ENCODE assay signal across 9 mouse cellular contexts in the genomic region with DNA sequence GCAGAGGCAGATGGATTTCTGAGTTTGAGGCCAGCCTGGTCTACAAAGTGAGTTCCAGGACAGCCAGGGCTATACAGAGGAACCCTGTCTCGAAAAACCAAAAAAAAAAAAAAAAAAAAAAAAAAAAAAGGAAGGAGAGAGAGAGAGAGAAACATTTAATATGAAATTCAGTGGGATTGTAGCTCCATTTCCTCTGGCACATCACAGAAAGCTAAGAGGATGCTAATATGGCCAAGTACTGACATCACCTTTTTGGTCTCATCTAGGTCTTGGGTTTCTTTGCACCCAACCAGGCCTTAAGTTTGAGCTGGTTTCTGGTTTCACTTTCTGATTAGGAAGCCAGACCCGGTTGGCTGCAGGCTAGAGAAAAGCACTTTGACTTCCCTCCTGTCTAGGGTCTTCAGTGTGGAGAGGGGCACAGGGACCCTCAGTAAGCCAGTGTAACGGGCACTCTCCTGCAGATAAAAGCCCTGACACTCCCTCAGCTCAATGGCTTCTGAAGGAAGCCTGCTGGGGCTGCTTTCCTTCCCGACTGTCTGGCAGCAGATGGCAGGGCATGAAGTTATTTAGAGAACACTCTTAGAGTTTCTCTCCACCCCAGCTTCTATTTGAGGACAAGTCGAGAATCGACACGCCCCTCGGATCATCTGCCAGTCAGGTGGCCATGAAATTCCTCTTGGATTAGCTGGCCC. TPM values are rescaled to one million over a fixed set of nuclear protein-coding genes. Genes with fewer than 3 reads are reported as not detected.
DNase-seq lines count a peak whose midpoint lies in the region; ATAC-seq and TF ChIP-seq lines count a peak whose summit lies in the region.
"Had no signal": no experiment of that assay in that cellular context is flagged by ENCODE, and none has a peak within 500 bp of the region (broad histone marks: within the 10 kb centered on the region; RNA-seq: fewer than 3 reads in every experiment).

No protein-coding gene starts in this region.

- H3K36me3 ChIP-seq in MEL (ENCODE audit: control insufficient read depth in 1 of 2, insufficient read depth in 2 of 2, low read length in 2 of 2) = peaks cover 0 to 3% of the 10 kb centered on the region in 2 experiments; a peak in 1 of 4 replicates
- no peaks in the 10 kb centered on the region for H3K36me3 ChIP-seq in heart, embryonic 11.5 days (ENCODE audit: control insufficient read depth, insufficient read depth, low read length)
- no peaks in the 10 kb centered on the region for H3K36me3 ChIP-seq in limb, embryonic 10.5 days
- H3K36me3 ChIP-seq: forebrain, embryonic 10.5 days had no signal

- TF ChIP-seq RAD21 in MEL (IDR thresholded peaks at IDR 0.05; ENCODE audit: low read depth, low read length) = no peak

- peaks cover 2 to 10% of the 10 kb centered on the region in 2 experiments; a peak in 3 of 4 replicates for H3K4me1 ChIP-seq in MEL (ENCODE audit: control insufficient read depth in 1 of 2, insufficient read depth in 2 of 2, low read length in 2 of 2)
- peaks cover 7% of the 10 kb centered on the region for H3K4me1 ChIP-seq in heart, embryonic 11.5 days (ENCODE audit: control insufficient read depth, insufficient read depth, low read length)
- H3K4me1 ChIP-seq in limb, embryonic 10.5 days = peaks cover 10% of the 10 kb centered on the region

- no peak for TF ChIP-seq EP300 in MEL (IDR thresholded peaks at IDR 0.05; ENCODE audit: low read depth in 1 of 2, low read length in 2 of 2)

- peak overlapping the region; percentile 33 to 76 for H3K4me3 ChIP-seq in MEL (ENCODE audit: control insufficient read depth in 1 of 2, insufficient read depth in 1 of 2, low read depth in 2 of 2, low read length in 2 of 2)
- no peak overlapping the region for H3K4me3 ChIP-seq in heart, embryonic 11.5 days (ENCODE audit: low read depth, low read length)
- no peak overlapping the region for H3K4me3 ChIP-seq in limb, embryonic 10.5 days
- H3K4me3 ChIP-seq: forebrain, embryonic 10.5 days had no signal

- 14% methylated on average over 7 of the region's 8 CpGs for WGBS in heart, embryonic 11.5 days (ENCODE audit: insufficient replicate concordance)
- 41% methylated on average over 8 of the region's 8 CpGs for WGBS in limb, embryonic 10.5 days

- peak overlapping the region; percentile 47 for H3K9ac ChIP-seq in MEL (ENCODE audit: control insufficient read depth, low read depth, low read length, poor library complexity, severe bottlenecking)
- peak overlapping the region; percentile 58; the same call in 1 of the 2 replicates for H3K9ac ChIP-seq in heart, embryonic 11.5 days (ENCODE audit: low read depth, low read length)

- no peaks in the 10 kb centered on the region; the same call in 1 of the 2 replicates for H3K79me2 ChIP-seq in MEL (ENCODE audit: control insufficient read depth, insufficient read depth, low read length, poor library complexity)

- peak overlapping the region; percentile 52 for H3K4me2 ChIP-seq in heart, embryonic 11.5 days

- TF ChIP-seq POLR2A in MEL (IDR thresholded peaks at IDR 0.05; ENCODE audit: control insufficient read depth in 1 of 2, insufficient read depth in 1 of 2, low read depth in 1 of 2, low read length in 2 of 2, poor library complexity in 1 of 2) = no peak; a peak in 1 of 4 replicates

- no peaks in the 10 kb centered on the region for H3K9me3 ChIP-seq in MEL (replicated peaks; ENCODE audit: insufficient read depth, low read length)
- H3K9me3 ChIP-seq in heart, embryonic 11.5 days (replicated peaks; ENCODE audit: control insufficient read depth, low read length) = no peaks in the 10 kb centered on the region
- no peaks in the 10 kb centered on the region for H3K9me3 ChIP-seq in limb, embryonic 10.5 days (replicated peaks)
- H3K9me3 ChIP-seq: forebrain, embryonic 10.5 days had no signal

- no peak for ATAC-seq in heart, embryonic 11.5 days (replicated peaks; ENCODE audit: insufficient number of reproducible peaks, low FRiP score, low TSS enrichment)
- 0 out of 2 replicates have a peak, but pooled peaks have one; percentile 29 for ATAC-seq in megakaryocyte progenitor cell, adult 5-6 weeks (replicated peaks; ENCODE audit: poor library complexity)

- peak; percentile 54 to 60 for DNase-seq in heart, adult 18-20 months
- DNase-seq in heart, postnatal 36 days = no peak
- peak; percentile 75 for DNase-seq in MEL (ENCODE audit: low read depth, low spot score)
- DNase-seq in adrenal gland, adult 2 months = no peak
- DNase-seq in limb, embryonic 10.5 days (ENCODE audit: low spot score) = no peak
- no peak for DNase-seq in adrenal gland, postnatal 25 days

- no peaks in the 10 kb centered on the region for H3K27me3 ChIP-seq in MEL (ENCODE audit: control insufficient read depth in 1 of 2, insufficient read depth in 2 of 2, low read length in 2 of 2)
- H3K27me3 ChIP-seq in heart, embryonic 11.5 days (ENCODE audit: control insufficient read depth, insufficient read depth, low read length) = no peaks in the 10 kb centered on the region
- H3K27me3 ChIP-seq in limb, embryonic 10.5 days (ENCODE audit: low read depth, poor library complexity, severe bottlenecking) = no peaks in the 10 kb centered on the region

- no peak for TF ChIP-seq CTCF in MEL (IDR thresholded peaks at IDR 0.05 in 2 of 3, conservative IDR thresholded peaks at IDR 0.05 in 1 of 3; ENCODE audit: control insufficient read depth in 1 of 3, insufficient read depth in 1 of 3, low read depth in 2 of 3, low read length in 3 of 3, poor library complexity in 1 of 3, severe bottlenecking in 1 of 3)

- intact Hi-C loops in heart, postnatal 36 days (cut with DNase I) = no loop called here

- H3K27ac ChIP-seq in MEL (ENCODE audit: control insufficient read depth, low read depth, low read length) = peak overlapping the region; percentile 23; the same call in 1 of the 2 replicates
- peak overlapping the region; percentile 84 for H3K27ac ChIP-seq in heart, embryonic 11.5 days (ENCODE audit: low read depth, low read length)
- H3K27ac ChIP-seq in limb, embryonic 10.5 days = no peak overlapping the region
- H3K27ac ChIP-seq: forebrain, embryonic 10.5 days had no signal

TF ChIP-seq in MEL, 35 proteins besides CTCF, POLR2A, EP300 and RAD21:
- TF ChIP-seq ETS1 (IDR thresholded peaks at IDR 0.05; ENCODE audit: low read depth, low read length) (peak; percentile 42; the same call in 1 of the 2 replicates), ZC3H11A (IDR thresholded peaks at IDR 0.05; ENCODE audit: low read depth, low read length) (no peak), ZNF384 (IDR thresholded peaks at IDR 0.05; ENCODE audit: low read depth, low read length) (peak; percentile 63)

RNA-seq across cellular contexts. Expression of a gene that starts 37.3 kb away (rescaled TPM):
- total RNA-seq in heart, adult 18-20 months (2021) = 100 to 1,000 TPM; 142 to 150 TPM
- total RNA-seq in heart, postnatal 36 days (2021) = 100 to 1,000 TPM; 127 to 135 TPM
- 99.0 and 104 TPM in 2 replicates for total RNA-seq in MEL (2012; rRNA removed)
- 100 to 1,000 TPM in 1 of 2 experiments, not detected in 1; 124 TPM for polyA plus RNA-seq in MEL (2012; ENCODE audit: insufficient read depth in 1 of 2, insufficient read length in 2 of 2, low read depth in 1 of 2, low replicate concordance in 2 of 2, missing spikeins in 1 of 2)
- 132 and 136 TPM in 2 replicates for polyA plus RNA-seq in heart, embryonic 11.5 days (2014; fragmentation: Nextera tagmentation; extraction: Ambion mirVana)
- 123 and 132 TPM in 2 replicates for total RNA-seq in megakaryocyte progenitor cell, adult 5-6 weeks (2015)
- 62.7 and 74.4 TPM in 2 replicates for total RNA-seq in megakaryocyte progenitor cell, adult 5-6 weeks (2017)
- total RNA-seq in adrenal gland, adult 2 months (2021) = 100 to 1,000 TPM in 1 of 2 experiments, 10 to 100 TPM in 1; 97.8 to 121 TPM
- 5.7 and 6.6 TPM in 2 replicates for polyA plus RNA-seq in adrenal gland, adult 2 months (2012; rRNA removed)
- 96.8 and 106 TPM in 2 replicates for polyA plus RNA-seq in limb, embryonic 10.5 days (2016; fragmentation: Nextera tagmentation; extraction: Ambion mirVana)
- total RNA-seq in adrenal gland, postnatal 25 days (2021) = 93.6 and 96.4 TPM in 2 replicates

RNA-seq across cellular contexts. Expression of a gene that starts 37.3 kb away (rescaled TPM):
- 10 to 100 TPM; 16.4 to 17.8 TPM for total RNA-seq in heart, adult 18-20 months (2021)
- 10 to 100 TPM; 16.4 to 16.7 TPM for total RNA-seq in heart, postnatal 36 days (2021)
- 5.3 TPM in 2 replicates for total RNA-seq in MEL (2012; rRNA removed)
- polyA plus RNA-seq in MEL (2012; ENCODE audit: insufficient read depth in 1 of 2, insufficient read length in 2 of 2, low read depth in 1 of 2, low replicate concordance in 2 of 2, missing spikeins in 1 of 2) = 10 to 100 TPM; 14.1 to 38.2 TPM
- polyA plus RNA-seq in heart, embryonic 11.5 days (2014; fragmentation: Nextera tagmentation; extraction: Ambion mirVana) = 14.2 and 14.5 TPM in 2 replicates
- 24.6 and 29.6 TPM in 2 replicates for total RNA-seq in megakaryocyte progenitor cell, adult 5-6 weeks (2015)
- total RNA-seq in megakaryocyte progenitor cell, adult 5-6 weeks (2017) = 4.9 and 7.5 TPM in 2 replicates
- 10 to 100 TPM; 25.2 to 56.7 TPM for total RNA-seq in adrenal gland, adult 2 months (2021)
- 21.7 and 26.6 TPM in 2 replicates for polyA plus RNA-seq in adrenal gland, adult 2 months (2012; rRNA removed)
- 10.4 and 13.4 TPM in 2 replicates for polyA plus RNA-seq in limb, embryonic 10.5 days (2016; fragmentation: Nextera tagmentation; extraction: Ambion mirVana)
- total RNA-seq in adrenal gland, postnatal 25 days (2021) = 33.8 and 41.2 TPM in 2 replicates

RNA-seq across cellular contexts. Expression of a gene that starts 56.7 kb away (rescaled TPM):
- total RNA-seq in heart, adult 18-20 months (2021) = 10 to 100 TPM; 13.4 to 18.3 TPM
- 10 to 100 TPM in 1 of 2 experiments, 1 to 10 TPM in 1; 9.2 to 11.1 TPM for total RNA-seq in heart, postnatal 36 days (2021)
- total RNA-seq in MEL (2012; rRNA removed) = 4.5 and 5.4 TPM in 2 replicates
- polyA plus RNA-seq in MEL (2012; ENCODE audit: insufficient read depth in 1 of 2, insufficient read length in 2 of 2, low read depth in 1 of 2, low replicate concordance in 2 of 2, missing spikeins in 1 of 2) = 10 to 100 TPM in 1 of 2 experiments, not detected in 1; 13.0 TPM
- polyA plus RNA-seq in heart, embryonic 11.5 days (2014; fragmentation: Nextera tagmentation; extraction: Ambion mirVana) = 0.21 and 0.46 TPM in 2 replicates
- total RNA-seq in megakaryocyte progenitor cell, adult 5-6 weeks (2015) = 5.7 and 7.7 TPM in 2 replicates
- 6.0 and 7.0 TPM in 2 replicates for total RNA-seq in megakaryocyte progenitor cell, adult 5-6 weeks (2017)
- 10 to 100 TPM; 13.7 to 21.8 TPM for total RNA-seq in adrenal gland, adult 2 months (2021)
- 12.8 and 13.0 TPM in 2 replicates for polyA plus RNA-seq in adrenal gland, adult 2 months (2012; rRNA removed)
- 0.69 and 0.78 TPM in 2 replicates for polyA plus RNA-seq in limb, embryonic 10.5 days (2016; fragmentation: Nextera tagmentation; extraction: Ambion mirVana)
- total RNA-seq in adrenal gland, postnatal 25 days (2021) = 16.3 and 19.8 TPM in 2 replicates

Comparison
In these comparisons a context has a peak if more than half of its experiments do, and no peak if none do; other contexts are left out.
1. DNase-seq: peak in heart, adult 18-20 months (2 of 2) and MEL (single experiment); none in heart, postnatal 36 days (0 of 2), adrenal gland, adult 2 months (single experiment), limb, embryonic 10.5 days (single experiment) and adrenal gland, postnatal 25 days (single experiment).
2. H3K4me3 ChIP-seq: peak in MEL (2 of 2); none in heart, embryonic 11.5 days (single experiment) and limb, embryonic 10.5 days (single experiment).